Mouse (Mus musculus) frontal cortex, postnatal 36 days (tissue): ENCODE data around the gene Zbtb8a.
"Not testable (repeated sequence)": the region's sequence is repeated elsewhere in the genome, so short reads cannot be mapped to it uniquely, and the experiment has no call there.

Experiments used
- DNase-seq, 2 experiments: peaks; one replicate each; pipeline ENCODE4 v3.0.0; 2022; ENCODE audit warnings: low spot score in 2 of 2

Zbtb8a gene

GRCm38 (mm10) chr4:129377601-129378390 is at the start of gene Zbtb8a:
Gene Zbtb8a (minus strand): TSS chr4:129378116.
- DNase-seq, result peak; percentile 33 to 51

GRCm38 (mm10) chr4:129418321-129418720 is 40.4 kb upstream of the Zbtb8a start:
- DNase-seq, result no peak

- DNase-seq, result no peak
Measured at GRCm38 (mm10) chr4:129416478-129416877, 38.6 kb upstream of the Zbtb8a start.

- no peak for DNase-seq
Measured at GRCm38 (mm10) chr4:129415892-129416291, 38.0 kb upstream of the Zbtb8a start.

- DNase-seq, result no peak
Measured at GRCm38 (mm10) chr4:129410991-129411390, 33.1 kb upstream of the Zbtb8a start.

- not testable (repeated sequence) for DNase-seq
Measured at GRCm38 (mm10) chr4:129410532-129410931, 32.6 kb upstream of the Zbtb8a start.

- DNase-seq, result peak; percentile 9 to 31
Measured at GRCm38 (mm10) chr4:129406447-129406846, 28.5 kb upstream of the Zbtb8a start.

- no peak for DNase-seq
Measured at GRCm38 (mm10) chr4:129399813-129400212, 21.9 kb upstream of the Zbtb8a start.

- no peak for DNase-seq
Measured at GRCm38 (mm10) chr4:129396960-129397359, 19.0 kb upstream of the Zbtb8a start.

- no peak for DNase-seq
Measured at GRCm38 (mm10) chr4:129394089-129394870, 16.4 kb upstream of the Zbtb8a start.

- no peak for DNase-seq
Measured at GRCm38 (mm10) chr4:129390936-129391557, 13.1 kb upstream of the Zbtb8a start.

GRCm38 (mm10) chr4:129390216-129390743 is 12.4 kb upstream of the Zbtb8a start:
- no peak for DNase-seq

- no peak for DNase-seq
Measured at GRCm38 (mm10) chr4:129388404-129388803, 10.5 kb upstream of the Zbtb8a start.

- DNase-seq, result no peak
Measured at GRCm38 (mm10) chr4:129386989-129387388, 9.1 kb upstream of the Zbtb8a start.

- DNase-seq, result no peak
Measured at GRCm38 (mm10) chr4:129386269-129386946, 8.5 kb upstream of the Zbtb8a start.

- no peak for DNase-seq
Measured at GRCm38 (mm10) chr4:129385685-129386084, 7.8 kb upstream of the Zbtb8a start.

- no peak for DNase-seq
Measured at GRCm38 (mm10) chr4:129384440-129384839, 6.5 kb upstream of the Zbtb8a start.

GRCm38 (mm10) chr4:129383586-129383985 is 5.7 kb upstream of the Zbtb8a start:
- DNase-seq, result no peak

- no peak for DNase-seq
Measured at GRCm38 (mm10) chr4:129382488-129382887, 4.6 kb upstream of the Zbtb8a start.

- DNase-seq, result no peak
Measured at GRCm38 (mm10) chr4:129382029-129382428, 4.1 kb upstream of the Zbtb8a start.

- peak in 1 of 2 experiments; percentile 10 for DNase-seq
Measured at GRCm38 (mm10) chr4:129381148-129381547, 3.2 kb upstream of the Zbtb8a start.

- no peak for DNase-seq
Measured at GRCm38 (mm10) chr4:129379805-129380204, 1.9 kb upstream of the Zbtb8a start.
